Mouse (Mus musculus) midbrain, embryonic 15.5 days (tissue): ENCODE measurements at regions not wholly inside any gene's neighbourhood (a gene's known extent, or its start where the extent isn't known, plus 50 kb on each side); places are given as distances from the start of the nearest gene placed in this dataset.

Source experiments
- ATAC-seq: fragments of 200-750 bp; cut with Nextera tagmentation; replicated peaks from 2 replicates; pipeline ENCODE4 v1.8.0; 2017; ENCODE audit warnings: moderate TSS enrichment
- H3K27ac ChIP-seq: fragments of 300-500 bp; sonication (generic); 2 replicates; pipeline ENCODE4 v1.5.1; 2015; ENCODE audit warnings: mild to moderate bottlenecking, inconsistent platforms
- H3K27me3 ChIP-seq: fragments of 300-500 bp; sonication (generic); replicated peaks from 2 replicates; pipeline ENCODE4 v1.6.1; 2015; ENCODE audit warnings: inconsistent platforms
- H3K36me3 ChIP-seq: fragments of 300-500 bp; sonication (generic); replicated peaks from 2 replicates; pipeline ENCODE4 v1.6.1; 2015; ENCODE audit warnings: inconsistent platforms
- H3K4me1 ChIP-seq: fragments of 300-500 bp; sonication (generic); 2 replicates; pipeline ENCODE4 v1.6.1; 2015; ENCODE audit warnings: inconsistent platforms
- H3K4me2 ChIP-seq: fragments of 300-500 bp; sonication (generic); 2 replicates; pipeline ENCODE4 v1.6.1; 2015; ENCODE audit warnings: inconsistent platforms, mild to moderate bottlenecking, moderate library complexity
- H3K4me3 ChIP-seq: fragments of 300-500 bp; sonication (generic); 2 replicates; pipeline ENCODE4 v1.5.1; 2015; ENCODE audit warnings: mild to moderate bottlenecking, inconsistent platforms
- H3K9ac ChIP-seq: fragments of 300-500 bp; sonication (generic); 2 replicates; pipeline ENCODE4 v1.6.1; 2015; ENCODE audit warnings: mild to moderate bottlenecking, inconsistent platforms
- H3K9me3 ChIP-seq: fragments of 300-500 bp; sonication (generic); 2 replicates; pipeline ENCODE4 v1.6.1; 2016; ENCODE audit warnings: inconsistent platforms
- WGBS: fragments of 180-500 bp; shearing (Covaris S2); methylation state at CpG from one replicate; pipeline ENCODE4 v1.1.7; 2015; ENCODE audit warnings: mixed read lengths; 5-methylcytosine and 5-hydroxymethylcytosine counted together

GRCm38 (mm10) chr14:105056171-105056570, 121.0 kb downstream of the Rbm26 start:
- H3K9me3 ChIP-seq, result no peaks in the 10 kb centered on the region
- no peak overlapping the region for H3K4me2 ChIP-seq
- H3K4me1 ChIP-seq, result no peaks in the 10 kb centered on the region
- WGBS, result 79% methylated on average over 6 of the region's 6 CpGs
- H3K9ac ChIP-seq, result no peak overlapping the region
- H3K27me3 ChIP-seq, result no peaks in the 10 kb centered on the region
- no peaks in the 10 kb centered on the region for H3K36me3 ChIP-seq
- H3K4me3 ChIP-seq, result no peak overlapping the region
- no peak for ATAC-seq
- no peak overlapping the region for H3K27ac ChIP-seq

- H3K4me3 ChIP-seq, result no peak overlapping the region
- no peak for ATAC-seq
- no peak overlapping the region for H3K27ac ChIP-seq
- H3K27me3 ChIP-seq, result no peaks in the 10 kb centered on the region
- H3K4me1 ChIP-seq, result no peaks in the 10 kb centered on the region
- H3K4me2 ChIP-seq, result no peak overlapping the region
- no peak overlapping the region for H3K9ac ChIP-seq
- no peaks in the 10 kb centered on the region for H3K9me3 ChIP-seq
- H3K36me3 ChIP-seq, result no peaks in the 10 kb centered on the region
Observed at GRCm38 (mm10) chr14:105038798-105039197, 138.3 kb downstream of the Rbm26 start.

- no peak overlapping the region for H3K9ac ChIP-seq
- no peaks in the 10 kb centered on the region for H3K9me3 ChIP-seq
- no peaks in the 10 kb centered on the region for H3K36me3 ChIP-seq
- peak overlapping the region; percentile 23; the same call in 1 of the 2 replicates for H3K4me2 ChIP-seq
- H3K4me1 ChIP-seq, result 0 out of 2 replicates have a peak, but pooled peaks cover 3% of the 10 kb centered on the region
- no peak; the same call in 1 of the 2 replicates for ATAC-seq
- H3K27ac ChIP-seq, result no peak overlapping the region
- H3K27me3 ChIP-seq, result no peaks in the 10 kb centered on the region
- H3K4me3 ChIP-seq, result no peak overlapping the region
- 41% methylated on average over 14 of the region's 14 CpGs for WGBS
Observed at GRCm38 (mm10) chr14:105034712-105035377, 142.3 kb downstream of the Rbm26 start.

GRCm38 (mm10) chr14:105019971-105020370, 157.2 kb downstream of the Rbm26 start:
- H3K27me3 ChIP-seq, result no peaks in the 10 kb centered on the region
- no peak overlapping the region for H3K4me3 ChIP-seq
- no peak for ATAC-seq
- H3K4me2 ChIP-seq, result no peak overlapping the region
- no peak overlapping the region for H3K27ac ChIP-seq
- no peak overlapping the region for H3K9ac ChIP-seq
- no peaks in the 10 kb centered on the region for H3K9me3 ChIP-seq
- 57% methylated on average over 6 of the region's 6 CpGs for WGBS
- H3K36me3 ChIP-seq, result no peaks in the 10 kb centered on the region
- no peaks in the 10 kb centered on the region for H3K4me1 ChIP-seq

GRCm38 (mm10) chr14:105016089-105016846, 160.9 kb downstream of the Rbm26 start:
- H3K36me3 ChIP-seq, result no peaks in the 10 kb centered on the region
- no peaks in the 10 kb centered on the region for H3K4me1 ChIP-seq
- H3K4me3 ChIP-seq, result 0 out of 2 replicates have a peak overlapping the region, but pooled peaks have one; percentile 14
- H3K9ac ChIP-seq, result no peak overlapping the region; the same call in 1 of the 2 replicates
- peak; percentile 85 for ATAC-seq
- peak overlapping the region; percentile 44 for H3K4me2 ChIP-seq
- no peaks in the 10 kb centered on the region for H3K9me3 ChIP-seq
- H3K27ac ChIP-seq, result no peak overlapping the region
- H3K27me3 ChIP-seq, result no peaks in the 10 kb centered on the region
- WGBS, result 28% methylated on average over 17 of the region's 17 CpGs

- Histone ChIP-seq H3K9ac (no peak overlapping the region), H3K4me2 (no peak overlapping the region), H3K4me1 (no peaks in the 10 kb centered on the region), H3K27me3 (no peaks in the 10 kb centered on the region), H3K27ac (no peak overlapping the region), H3K4me3 (no peak overlapping the region), H3K9me3 (no peaks in the 10 kb centered on the region), H3K36me3 (no peaks in the 10 kb centered on the region)
- ATAC-seq, result no peak
- 84% methylated on average over 2 of the region's 2 CpGs for WGBS
Observed at GRCm38 (mm10) chr14:105015278-105015677, 161.8 kb downstream of the Rbm26 start.

- H3K4me2 ChIP-seq, result no peak overlapping the region
- no peaks in the 10 kb centered on the region for H3K4me1 ChIP-seq
- no peak overlapping the region for H3K27ac ChIP-seq
- ATAC-seq, result no peak
- no peaks in the 10 kb centered on the region for H3K27me3 ChIP-seq
- H3K36me3 ChIP-seq, result no peaks in the 10 kb centered on the region
- H3K9ac ChIP-seq, result no peak overlapping the region
- H3K4me3 ChIP-seq, result no peak overlapping the region
- H3K9me3 ChIP-seq, result no peaks in the 10 kb centered on the region
Observed at GRCm38 (mm10) chr14:105010742-105011141, 166.4 kb downstream of the Rbm26 start.

GRCm38 (mm10) chr14:105008331-105008730, 168.8 kb downstream of the Rbm26 start:
- no peak for ATAC-seq
- no peak overlapping the region for H3K4me3 ChIP-seq
- H3K9me3 ChIP-seq, result no peaks in the 10 kb centered on the region
- no peak overlapping the region for H3K9ac ChIP-seq
- H3K36me3 ChIP-seq, result no peaks in the 10 kb centered on the region
- 83% methylated on average over 2 of the region's 2 CpGs for WGBS
- no peak overlapping the region for H3K4me2 ChIP-seq
- no peak overlapping the region for H3K27ac ChIP-seq
- H3K27me3 ChIP-seq, result no peaks in the 10 kb centered on the region
- H3K4me1 ChIP-seq, result no peaks in the 10 kb centered on the region

GRCm38 (mm10) chr14:104994066-104994465, 183.1 kb downstream of the Rbm26 start:
- no peak for ATAC-seq
- Histone ChIP-seq H3K4me1 (no peaks in the 10 kb centered on the region), H3K9ac (no peak overlapping the region), H3K4me3 (no peak overlapping the region), H3K36me3 (no peaks in the 10 kb centered on the region), H3K9me3 (no peaks in the 10 kb centered on the region), H3K4me2 (no peak overlapping the region), H3K27ac (no peak overlapping the region), H3K27me3 (no peaks in the 10 kb centered on the region)
- 91% methylated on average over 3 of the region's 3 CpGs for WGBS

GRCm38 (mm10) chr14:104966046-104966445, 211.1 kb downstream of the Rbm26 start:
- Histone ChIP-seq H3K27ac (no peak overlapping the region), H3K27me3 (no peaks in the 10 kb centered on the region), H3K9ac (no peak overlapping the region), H3K4me2 (no peak overlapping the region), H3K4me3 (no peak overlapping the region), H3K4me1 (no peaks in the 10 kb centered on the region), H3K9me3 (no peaks in the 10 kb centered on the region), H3K36me3 (no peaks in the 10 kb centered on the region)
- ATAC-seq, result no peak
- WGBS, result 67% methylated on average over 1 of the region's 1 CpGs

- Histone ChIP-seq H3K4me1 (no peaks in the 10 kb centered on the region), H3K27ac (no peak overlapping the region), H3K9me3 (no peaks in the 10 kb centered on the region), H3K27me3 (no peaks in the 10 kb centered on the region), H3K9ac (no peak overlapping the region), H3K4me2 (no peak overlapping the region), H3K4me3 (no peak overlapping the region), H3K36me3 (no peaks in the 10 kb centered on the region)
- ATAC-seq, result no peak
- 97% methylated on average over 5 of the region's 5 CpGs for WGBS
Observed at GRCm38 (mm10) chr14:104943450-104943849, 233.7 kb downstream of the Rbm26 start.

GRCm38 (mm10) chr14:104939961-104940360, 237.2 kb downstream of the Rbm26 start:
- H3K4me1 ChIP-seq, result no peaks in the 10 kb centered on the region
- H3K27me3 ChIP-seq, result no peaks in the 10 kb centered on the region
- no peaks in the 10 kb centered on the region for H3K9me3 ChIP-seq
- H3K27ac ChIP-seq, result no peak overlapping the region
- H3K36me3 ChIP-seq, result no peaks in the 10 kb centered on the region
- no peak overlapping the region for H3K4me3 ChIP-seq
- no peak overlapping the region for H3K9ac ChIP-seq
- no peak overlapping the region for H3K4me2 ChIP-seq
- no peak for ATAC-seq
- WGBS, result 88% methylated on average over 15 of the region's 15 CpGs
